Mouse (Mus musculus): ENCODE results near the gene Scgb1b12. TPM values are rescaled to one million over a fixed set of nuclear protein-coding genes. Genes with fewer than 3 reads are reported as not detected.
"Not testable (repeated sequence)": the region's sequence is repeated elsewhere in the genome, so short reads cannot be mapped to it uniquely, and the experiment has no call there.

The Scgb1b12 gene
- not detected in 2 replicates for polyA plus RNA-seq (2015; fragmentation: Nextera tagmentation; extraction: Ambion mirVana)

DNA sequence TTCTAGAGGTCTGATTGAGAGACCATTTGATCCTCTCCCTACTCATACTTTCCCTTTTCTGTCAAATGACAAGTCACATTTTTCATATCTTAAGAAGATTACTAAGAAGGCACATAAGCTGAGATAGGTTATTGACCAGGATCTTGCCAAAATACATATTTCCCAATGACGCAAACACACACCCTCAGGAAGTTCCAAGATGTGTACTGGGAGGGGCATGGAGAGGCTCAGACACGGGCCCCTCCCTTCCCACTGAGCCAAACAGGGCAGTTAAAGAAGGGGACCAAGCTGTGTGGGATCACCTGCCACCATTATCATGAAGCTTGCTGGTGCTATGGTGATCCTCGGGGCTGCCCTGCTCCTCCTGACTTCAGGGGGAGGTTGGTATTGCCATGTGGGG, at the start of gene Scgb1b12:
Gene Scgb1b12, plus strand, starts transcription at position 301 of the 400 bp plus-strand sequence.
- 89% methylated on average over 2 of the region's 3 CpGs for WGBS

DNA sequence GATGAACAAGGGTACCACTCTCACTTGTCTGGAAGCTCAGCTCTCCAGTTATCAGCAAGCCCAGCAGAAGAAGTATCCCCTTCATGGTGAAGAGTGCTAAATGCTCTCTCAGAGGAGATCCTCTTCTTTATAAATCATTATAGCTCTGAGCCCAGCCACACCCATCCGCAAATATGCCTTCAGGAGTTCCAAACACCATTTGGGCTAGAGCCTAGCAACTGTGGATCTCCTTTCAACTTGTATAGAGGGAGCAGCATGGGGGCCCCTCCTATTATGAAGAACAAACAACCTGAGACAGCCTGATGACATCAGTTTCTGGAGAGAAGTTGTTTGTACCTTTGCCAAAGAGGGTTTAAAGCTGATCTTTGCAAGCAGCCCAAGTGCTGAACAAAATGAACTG, 6.8 kb upstream of the Scgb1b12 start, which contains the start of gene Scgb2b12:
Gene Scgb2b12, minus strand, starts transcription at position 101 of the 400 bp plus-strand sequence.
- H3K4me1 ChIP-seq (ENCODE audit: control insufficient read depth, insufficient read depth, low read length); H3K27me3 ChIP-seq (replicated peaks; ENCODE audit: control insufficient read depth, insufficient read depth, low read length); H3K36me3 ChIP-seq (ENCODE audit: control insufficient read depth, insufficient read depth, low read length); H3K4me3 ChIP-seq (ENCODE audit: low read length); ATAC-seq; H3K9me3 ChIP-seq (ENCODE audit: control insufficient read depth, low read length); H3K27ac ChIP-seq (ENCODE audit: low read length); H3K4me2 ChIP-seq (ENCODE audit: low read depth, low read length); H3K9ac ChIP-seq (ENCODE audit: low read depth, low read length): not testable (repeated sequence)
- 67% methylated on average over 1 of the region's 1 CpGs for WGBS

More for the DNA sequence above, at the start of gene Scgb1b12:
- not testable (repeated sequence) for H3K27me3 ChIP-seq (replicated peaks; ENCODE audit: control insufficient read depth, insufficient read depth, low read length); H3K36me3 ChIP-seq (ENCODE audit: control insufficient read depth, insufficient read depth, low read length); H3K4me3 ChIP-seq (ENCODE audit: low read length); H3K27ac ChIP-seq (ENCODE audit: low read length); ATAC-seq; H3K4me2 ChIP-seq (ENCODE audit: low read depth, low read length); H3K9me3 ChIP-seq (ENCODE audit: control insufficient read depth, low read length); H3K9ac ChIP-seq (ENCODE audit: low read depth, low read length); H3K4me1 ChIP-seq (ENCODE audit: control insufficient read depth, insufficient read depth, low read length)

Other genes starting within 250 kb of the Scgb1b12 start
- not detected in 2 replicates for gene Scgb1b10, start 233.3 kb upstream of the Scgb1b12 start, polyA plus RNA-seq (2015; fragmentation: Nextera tagmentation; extraction: Ambion mirVana)
- not detected in 2 replicates for gene Scgb2b11, start 123.0 kb upstream of the Scgb1b12 start, polyA plus RNA-seq (2015; fragmentation: Nextera tagmentation; extraction: Ambion mirVana)
- not detected in 2 replicates for gene Scgb1b11, start 111.3 kb upstream of the Scgb1b12 start, polyA plus RNA-seq (2015; fragmentation: Nextera tagmentation; extraction: Ambion mirVana)
- gene Scgb2b12, start 6.9 kb upstream of the Scgb1b12 start, polyA plus RNA-seq (2015; fragmentation: Nextera tagmentation; extraction: Ambion mirVana) = not detected in 2 replicates
- gene Scgb1b29, start 107.4 kb downstream of the Scgb1b12 start, polyA plus RNA-seq (2015; fragmentation: Nextera tagmentation; extraction: Ambion mirVana) = not detected in 2 replicates